Mouse (Mus musculus) lung, embryonic 16.5 days (tissue): ENCODE measurements around the gene Syce1. TPM values are rescaled to one million over a fixed set of nuclear protein-coding genes. Genes with fewer than 3 reads are reported as not detected.

Experiments used
- ATAC-seq: fragments of 200-750 bp; cut with Nextera tagmentation; 2 replicates; pipeline ENCODE4 v1.8.0; 2017; ENCODE audit warnings: low read depth, mild to moderate bottlenecking, moderate library complexity
- H3K27ac ChIP-seq: fragments of 300-500 bp; sonication (generic); 2 replicates; pipeline ENCODE4 v1.5.1; 2014; ENCODE audit warnings: mild to moderate bottlenecking, control low read depth, low read length
- H3K27me3 ChIP-seq: fragments of 300-500 bp; sonication (generic); 2 replicates; pipeline ENCODE4 v1.6.1; 2014; ENCODE audit warnings: low read depth, low read length, mixed read lengths; ENCODE audit not compliant: control insufficient read depth, insufficient read depth
- H3K36me3 ChIP-seq: fragments of 300-500 bp; sonication (generic); 2 replicates; pipeline ENCODE4 v1.6.1; 2014; ENCODE audit warnings: low read length; ENCODE audit not compliant: control insufficient read depth, insufficient read depth
- H3K4me1 ChIP-seq: fragments of 300-500 bp; sonication (generic); replicated peaks from 2 replicates; pipeline ENCODE4 v1.6.1; 2014; ENCODE audit warnings: low read length, mixed read lengths; ENCODE audit not compliant: control insufficient read depth, insufficient read depth
- H3K4me2 ChIP-seq: fragments of 300-500 bp; sonication (generic); 2 replicates; pipeline ENCODE4 v1.6.1; 2014; ENCODE audit warnings: low read depth, low read length, control low read depth
- H3K4me3 ChIP-seq: fragments of 300-500 bp; sonication (generic); 2 replicates; pipeline ENCODE4 v1.5.1; 2014; ENCODE audit warnings: mild to moderate bottlenecking, low read length, control low read depth
- H3K9ac ChIP-seq: fragments of 300-500 bp; sonication (generic); 2 replicates; pipeline ENCODE4 v1.6.1; 2014; ENCODE audit warnings: low read length, control low read depth
- H3K9me3 ChIP-seq: fragments of 300-500 bp; sonication (generic); 2 replicates; pipeline ENCODE4 v1.6.1; 2016; ENCODE audit warnings: low read length; ENCODE audit not compliant: control insufficient read depth
- WGBS: fragments of 180-500 bp; shearing (Covaris S2); extraction: QIAGEN DNeasy Blood & Tissue Kit; methylation state at CpG from one replicate; pipeline ENCODE4 v1.1.7; 2014; 5-methylcytosine and 5-hydroxymethylcytosine counted together
- polyA plus RNA-seq: library from polyadenylated mRNA; unstranded; fragments of >200 nt; fragmentation: Nextera tagmentation; extraction: Ambion mirVana; gene quantifications from 2 replicates; pipeline ENCODE4 v1.2.1, GENCODE M21; 2015

Syce1 gene
- polyA plus RNA-seq, 1 experiment from 2014 or later, result 0.40 TPM

DNA sequence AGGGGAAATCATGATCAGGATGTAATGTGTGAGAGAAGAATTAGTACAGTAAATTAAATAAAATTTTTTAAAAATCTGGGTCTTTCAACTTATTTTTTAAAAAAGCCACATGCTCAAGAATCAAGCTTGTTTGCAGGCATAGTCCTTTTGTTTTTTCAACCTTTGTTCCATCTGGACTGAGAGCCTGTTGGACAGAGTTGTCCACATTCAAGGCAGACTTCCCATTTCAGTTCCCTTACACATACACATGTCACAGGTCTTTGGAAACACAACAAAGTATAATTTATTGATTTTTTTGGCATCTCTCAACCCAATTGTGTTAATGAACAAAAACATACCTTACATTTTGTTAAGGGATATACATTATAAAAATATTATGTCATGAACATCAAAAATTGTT is 33.1 kb downstream of the Syce1 start:
- Histone ChIP-seq H3K27ac (no peak overlapping the region), H3K4me3 (no peak overlapping the region), H3K9ac (no peak overlapping the region), H3K27me3 (no peaks in the 10 kb centered on the region), H3K4me2 (no peak overlapping the region), H3K9me3 (peaks cover 4% of the 10 kb centered on the region), H3K36me3 (no peaks in the 10 kb centered on the region), H3K4me1 (no peaks in the 10 kb centered on the region)
- no peak for ATAC-seq

DNA sequence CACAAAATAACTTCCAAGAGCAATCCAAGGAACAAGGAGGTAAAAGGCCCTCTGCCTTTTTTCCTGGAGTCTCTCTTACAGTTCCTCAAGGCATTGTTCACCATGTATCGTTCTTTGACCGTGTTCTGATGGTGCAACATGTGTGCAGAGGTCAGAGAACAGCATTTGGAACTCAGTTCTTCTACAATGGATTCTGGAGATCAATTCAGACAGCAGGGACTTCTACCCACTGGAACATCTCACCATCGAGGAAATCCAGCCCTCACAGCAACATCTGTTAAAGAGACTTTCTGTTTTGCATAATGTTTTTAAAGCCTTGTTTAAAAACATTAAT is 38.9 kb downstream of the Syce1 start:
- no peaks in the 10 kb centered on the region for H3K36me3 ChIP-seq
- 71% methylated on average over 3 of the region's 3 CpGs for WGBS
- H3K4me3 ChIP-seq, result no peak overlapping the region
- no peak overlapping the region for H3K9ac ChIP-seq
- no peaks in the 10 kb centered on the region for H3K9me3 ChIP-seq
- ATAC-seq, result no peak
- no peaks in the 10 kb centered on the region for H3K27me3 ChIP-seq
- no peak overlapping the region for H3K4me2 ChIP-seq
- H3K4me1 ChIP-seq, result no peaks in the 10 kb centered on the region
- H3K27ac ChIP-seq, result no peak overlapping the region

DNA sequence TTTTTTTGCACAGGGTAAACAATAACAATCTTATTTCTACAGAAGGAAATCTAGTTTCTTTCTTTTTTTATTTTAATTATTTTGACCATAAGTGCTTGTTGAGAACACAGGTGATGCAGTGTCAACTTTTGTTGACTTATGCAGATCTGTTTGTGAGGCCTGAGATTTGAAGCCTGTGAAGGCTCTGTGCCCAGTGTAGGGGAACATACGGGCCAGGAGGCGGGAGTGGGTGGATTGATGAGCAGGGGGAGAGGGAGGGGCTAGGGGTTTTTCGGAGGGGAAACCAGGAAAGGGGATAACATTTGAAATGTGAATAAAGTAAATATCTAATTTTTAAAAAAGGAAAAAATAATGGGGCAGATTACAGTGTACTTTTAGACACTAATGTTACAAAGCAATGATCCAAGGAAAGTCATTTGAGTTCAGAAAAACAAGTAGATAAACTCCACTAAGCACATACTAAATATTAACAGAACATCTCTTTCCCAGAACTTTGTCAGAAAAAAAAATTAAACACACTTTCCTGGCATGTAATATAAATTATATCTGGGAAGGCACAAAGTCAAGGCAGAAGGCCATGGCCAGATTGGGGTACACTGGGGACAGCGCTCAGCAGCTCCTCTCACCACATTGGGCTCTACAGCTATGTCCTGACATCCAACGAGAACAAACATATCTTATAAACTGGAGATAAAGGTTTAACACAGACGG is 39.4 kb downstream of the Syce1 start:
- Histone ChIP-seq H3K9me3 (no peaks in the 10 kb centered on the region), H3K9ac (no peak overlapping the region), H3K27ac (no peak overlapping the region), H3K27me3 (no peaks in the 10 kb centered on the region), H3K4me3 (no peak overlapping the region), H3K4me1 (no peaks in the 10 kb centered on the region), H3K4me2 (no peak overlapping the region), H3K36me3 (no peaks in the 10 kb centered on the region)
- WGBS, result 66% methylated on average over 6 of the region's 6 CpGs
- no peak for ATAC-seq

DNA sequence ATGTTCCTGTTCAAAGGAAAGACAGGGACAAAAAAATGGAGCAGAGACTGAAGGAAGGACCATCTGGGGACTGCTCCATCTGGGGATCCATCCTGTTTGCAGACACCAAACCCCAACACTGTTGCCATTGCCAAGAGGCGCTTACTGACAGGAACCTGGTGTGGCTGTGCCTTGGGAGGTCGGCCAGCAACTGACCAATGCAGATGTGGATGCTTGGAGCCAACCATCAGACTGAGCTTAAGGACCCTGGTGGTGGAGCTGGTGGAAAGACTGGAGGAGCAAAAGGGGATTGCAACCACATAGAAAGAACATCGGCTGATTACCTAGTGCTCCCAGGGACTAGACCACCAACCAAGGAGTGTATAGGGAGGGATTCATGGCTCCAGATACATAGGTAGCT is 40.2 kb downstream of the Syce1 start:
- no peak for ATAC-seq
- H3K36me3 ChIP-seq, result no peaks in the 10 kb centered on the region
- no peak overlapping the region for H3K4me3 ChIP-seq
- H3K4me1 ChIP-seq, result no peaks in the 10 kb centered on the region
- no peak overlapping the region for H3K27ac ChIP-seq
- no peaks in the 10 kb centered on the region for H3K9me3 ChIP-seq
- H3K9ac ChIP-seq, result no peak overlapping the region
- WGBS, result 64% methylated on average over 3 of the region's 3 CpGs
- no peaks in the 10 kb centered on the region for H3K27me3 ChIP-seq
- no peak overlapping the region for H3K4me2 ChIP-seq

DNA sequence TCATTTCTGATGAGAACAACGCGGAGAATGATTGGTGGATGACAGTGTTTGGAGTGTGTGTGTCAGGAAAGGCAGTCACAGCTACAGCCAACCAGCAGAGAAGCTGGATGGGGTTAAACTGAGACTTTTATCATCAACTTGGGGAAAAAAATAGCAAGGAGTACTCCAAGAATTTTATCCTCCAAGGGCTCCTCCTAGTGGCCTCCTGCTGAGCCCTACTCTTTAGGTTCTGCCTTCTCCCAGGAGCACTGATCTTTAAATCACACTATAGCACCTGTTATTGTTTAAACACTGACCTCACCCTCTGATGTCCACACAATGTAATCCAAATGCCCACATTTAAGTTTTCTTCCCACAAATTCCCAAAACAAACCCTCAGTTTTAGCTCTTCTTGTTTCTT is 54.5 kb downstream of the Syce1 start:
- Histone ChIP-seq H3K4me1 (no peaks in the 10 kb centered on the region), H3K27ac (no peak overlapping the region), H3K9ac (no peak overlapping the region), H3K36me3 (no peaks in the 10 kb centered on the region), H3K4me2 (no peak overlapping the region), H3K9me3 (no peaks in the 10 kb centered on the region), H3K4me3 (no peak overlapping the region), H3K27me3 (no peaks in the 10 kb centered on the region)
- 48% methylated on average over 2 of the region's 2 CpGs for WGBS
- no peak for ATAC-seq

Other genes starting within 250 kb of the Syce1 start
- not detected in 2 replicates for gene Olfr538, start 220.0 kb downstream of the Syce1 start, polyA plus RNA-seq
- gene Olfr46, start 186.6 kb downstream of the Syce1 start, polyA plus RNA-seq, result not detected in 2 replicates
- gene Olfr61, start 158.9 kb downstream of the Syce1 start, polyA plus RNA-seq, result not detected in 2 replicates
- not detected in 2 replicates for gene Olfr53, start 141.4 kb downstream of the Syce1 start, polyA plus RNA-seq
- not detected in 2 replicates for gene Olfr539, start 127.9 kb downstream of the Syce1 start, polyA plus RNA-seq
- not detected in 2 replicates for gene Olfr45, start 105.9 kb downstream of the Syce1 start, polyA plus RNA-seq
- not detected in 2 replicates for gene Olfr541, start 90.6 kb downstream of the Syce1 start, polyA plus RNA-seq
- 0.43 and 0.63 TPM in 2 replicates for gene Cyp2e1, start 24.1 kb downstream of the Syce1 start, polyA plus RNA-seq
- gene Zfp941, start 34.3 kb upstream of the Syce1 start, polyA plus RNA-seq, result 0.38 and 0.74 TPM in 2 replicates
- gene Urah, start 47.2 kb upstream of the Syce1 start, polyA plus RNA-seq, result 5.5 and 9.7 TPM in 2 replicates
- gene Scgb1c1, start 57.7 kb upstream of the Syce1 start, polyA plus RNA-seq, result 0.39 TPM in 1 of 2 replicates, not detected in the other
- gene Odf3, start 60.0 kb upstream of the Syce1 start, polyA plus RNA-seq, result not detected in 2 replicates
- not detected in 2 replicates for gene Gm45785, start 68.5 kb upstream of the Syce1 start, polyA plus RNA-seq
- gene Ric8a, start 69.1 kb upstream of the Syce1 start, polyA plus RNA-seq, result 59.0 and 64.3 TPM in 2 replicates
- 40.3 and 44.2 TPM in 2 replicates for gene Bet1l, start 69.7 kb upstream of the Syce1 start, polyA plus RNA-seq
- 211 and 213 TPM in 2 replicates for gene Psmd13, start 94.1 kb upstream of the Syce1 start, polyA plus RNA-seq
- 23.5 and 25.4 TPM in 2 replicates for gene Sirt3, start 94.5 kb upstream of the Syce1 start, polyA plus RNA-seq
- gene Cox8b, start 112.6 kb upstream of the Syce1 start, polyA plus RNA-seq, result 10.0 and 14.1 TPM in 2 replicates
- 0.16 and 0.88 TPM in 2 replicates for gene Nlrp6, start 133.1 kb upstream of the Syce1 start, polyA plus RNA-seq
- 20.5 and 23.4 TPM in 2 replicates for gene Pgghg, start 153.5 kb upstream of the Syce1 start, polyA plus RNA-seq
- gene Ifitm5, start 162.4 kb upstream of the Syce1 start, polyA plus RNA-seq, result 2.8 and 6.6 TPM in 2 replicates
- 0.67 TPM in 1 of 2 replicates, not detected in the other for gene Gm45717, start 168.1 kb upstream of the Syce1 start, polyA plus RNA-seq
- gene Ifitm2, start 168.1 kb upstream of the Syce1 start, polyA plus RNA-seq, result 949 and 984 TPM in 2 replicates
- gene Ifitm1, start 179.4 kb upstream of the Syce1 start, polyA plus RNA-seq, result 38.8 and 49.1 TPM in 2 replicates
- 262 and 316 TPM in 2 replicates for gene Ifitm3, start 222.9 kb upstream of the Syce1 start, polyA plus RNA-seq
- gene Ifitm6, start 230.1 kb upstream of the Syce1 start, polyA plus RNA-seq, result 1.5 and 1.8 TPM in 2 replicates
- gene Gm17387, start 241.3 kb upstream of the Syce1 start, polyA plus RNA-seq, result not detected in 2 replicates